In the genomic region with DNA sequence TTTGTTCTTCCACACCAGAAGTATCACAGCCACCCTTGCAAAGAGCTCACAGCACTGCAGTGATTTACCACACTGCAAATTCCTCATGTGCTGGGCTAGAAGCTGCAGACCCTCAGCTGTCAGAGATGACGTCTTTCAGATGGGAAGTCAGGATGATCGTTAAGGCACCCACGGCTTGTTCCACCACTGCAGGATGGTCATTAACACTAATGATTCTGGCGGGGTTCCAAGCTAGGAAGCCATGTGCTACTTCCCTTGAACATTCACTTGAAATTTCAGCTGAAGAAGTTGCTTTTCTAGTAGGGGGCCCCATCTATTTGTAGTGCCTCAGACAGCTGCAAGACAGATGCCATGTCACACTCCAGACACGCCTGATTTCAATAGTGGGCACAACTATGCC, we compare ENCODE assay signal across 11 mouse cellular contexts.
DNase-seq lines count a peak whose midpoint lies in the region; ATAC-seq and TF ChIP-seq lines count a peak whose summit lies in the region.
"Had no signal": no experiment of that assay in that cellular context is flagged by ENCODE, and none has a peak within 500 bp of the region (broad histone marks: within the 10 kb centered on the region; RNA-seq: fewer than 3 reads in every experiment).

No protein-coding gene starts in this region.

- peak; percentile 31 for DNase-seq in heart, postnatal 4 days
- no peak for DNase-seq in heart, postnatal 25 days (ENCODE audit: low spot score)
- DNase-seq in stomach, postnatal 0 days (ENCODE audit: low spot score) = no peak
- peak; percentile 48 to 52 for DNase-seq in kidney, postnatal 25 days
- DNase-seq in testis, postnatal 10 days (ENCODE audit: low spot score) = no peak
- DNase-seq in thymus, postnatal 0 days (ENCODE audit: low spot score) = no peak
- DNase-seq: thymus, adult 18-20 months had no signal

- no peak overlapping the region for H3K27ac ChIP-seq in stomach, embryonic 14.5 days (ENCODE audit: low read length)
- H3K27ac ChIP-seq in stomach, postnatal 0 days (replicated peaks) = no peak overlapping the region
- H3K27ac ChIP-seq: heart, embryonic 13.5 days had no signal

- H3K4me1 ChIP-seq in stomach, embryonic 14.5 days (ENCODE audit: control insufficient read depth, insufficient read depth, low read length) = peaks cover 9% of the 10 kb centered on the region; the same call in 1 of the 2 replicates
- H3K4me1 ChIP-seq in stomach, postnatal 0 days (replicated peaks; ENCODE audit: control insufficient read depth, insufficient read depth) = no peaks in the 10 kb centered on the region
- H3K4me1 ChIP-seq: megakaryocyte, embryonic 14.5 days had no signal

- ATAC-seq in stomach, embryonic 14.5 days (ENCODE audit: insufficient number of reproducible peaks, insufficient read depth, low FRiP score, low read depth) = 0 out of 2 replicates have a peak, but pooled peaks have one; percentile 61
- no peak for ATAC-seq in stomach, postnatal 0 days (ENCODE audit: low FRiP score, low TSS enrichment)
- no peak for ATAC-seq in CD4-positive, CD25-positive, alpha-beta regulatory T cell, adult 4 months

- TF ChIP-seq CTCF in stomach, postnatal 0 days (IDR thresholded peaks at IDR 0.05; ENCODE audit: low read depth) = no peak

- no peaks in the 10 kb centered on the region for H3K36me3 ChIP-seq in stomach, embryonic 14.5 days (ENCODE audit: control insufficient read depth, insufficient read depth, low read length)
- no peaks in the 10 kb centered on the region for H3K36me3 ChIP-seq in stomach, postnatal 0 days (ENCODE audit: control insufficient read depth, insufficient read depth, low read length)
- H3K36me3 ChIP-seq: heart, embryonic 13.5 days had no signal

- H3K9me3 ChIP-seq in stomach, embryonic 14.5 days (ENCODE audit: control insufficient read depth, low read depth, low read length) = no peaks in the 10 kb centered on the region
- no peaks in the 10 kb centered on the region for H3K9me3 ChIP-seq in stomach, postnatal 0 days (ENCODE audit: control insufficient read depth, low read length)
- H3K9me3 ChIP-seq: heart, embryonic 13.5 days; megakaryocyte, embryonic 14.5 days had no signal

- no peak overlapping the region for H3K4me3 ChIP-seq in stomach, embryonic 14.5 days (ENCODE audit: low read depth, low read length)
- H3K4me3 ChIP-seq in stomach, postnatal 0 days (ENCODE audit: low read depth, low read length) = no peak overlapping the region
- H3K4me3 ChIP-seq: heart, embryonic 13.5 days; megakaryocyte, embryonic 14.5 days had no signal

- intact Hi-C loops in heart, postnatal 25 days (cut with DNase I) = loop anchor here (5.0 kb wide), 1 partner anchor 61 kb away; no protein-coding TSS in a partner anchor

- 23% methylated on average over 5 of the region's 5 CpGs for WGBS in stomach, embryonic 14.5 days
- WGBS in stomach, postnatal 0 days = 39% methylated on average over 5 of the region's 5 CpGs

- H3K27me3 ChIP-seq in stomach, embryonic 14.5 days (ENCODE audit: control insufficient read depth, insufficient read depth, low read length) = no peaks in the 10 kb centered on the region
- H3K27me3 ChIP-seq in stomach, postnatal 0 days (ENCODE audit: control insufficient read depth, insufficient read depth, low read length) = no peaks in the 10 kb centered on the region
- H3K27me3 ChIP-seq: heart, embryonic 13.5 days; megakaryocyte, embryonic 14.5 days had no signal

- no peak overlapping the region for H3K9ac ChIP-seq in stomach, embryonic 14.5 days (replicated peaks; ENCODE audit: low read depth, low read length)
- H3K9ac ChIP-seq in stomach, postnatal 0 days (ENCODE audit: low read length) = no peak overlapping the region
- H3K9ac ChIP-seq: heart, embryonic 13.5 days had no signal

- no peak for TF ChIP-seq EP300 in stomach, postnatal 0 days (optimal IDR thresholded peaks at IDR 0.05)

- no peak overlapping the region for H3K4me2 ChIP-seq in stomach, embryonic 14.5 days (replicated peaks; ENCODE audit: low read depth, low read length)
- H3K4me2 ChIP-seq in stomach, postnatal 0 days (replicated peaks; ENCODE audit: low read depth) = no peak overlapping the region
- H3K4me2 ChIP-seq: heart, embryonic 13.5 days had no signal

Comparison
In these comparisons a context has a peak if more than half of its experiments do, and no peak if none do; other contexts are left out.
1. DNase-seq: peak in heart, postnatal 4 days (single experiment) and kidney, postnatal 25 days (2 of 2); none in heart, postnatal 25 days (single experiment), stomach, postnatal 0 days (single experiment), testis, postnatal 10 days (single experiment) and thymus, postnatal 0 days (single experiment).